Mouse (Mus musculus): ENCODE data around the gene Nrros.

DNA sequence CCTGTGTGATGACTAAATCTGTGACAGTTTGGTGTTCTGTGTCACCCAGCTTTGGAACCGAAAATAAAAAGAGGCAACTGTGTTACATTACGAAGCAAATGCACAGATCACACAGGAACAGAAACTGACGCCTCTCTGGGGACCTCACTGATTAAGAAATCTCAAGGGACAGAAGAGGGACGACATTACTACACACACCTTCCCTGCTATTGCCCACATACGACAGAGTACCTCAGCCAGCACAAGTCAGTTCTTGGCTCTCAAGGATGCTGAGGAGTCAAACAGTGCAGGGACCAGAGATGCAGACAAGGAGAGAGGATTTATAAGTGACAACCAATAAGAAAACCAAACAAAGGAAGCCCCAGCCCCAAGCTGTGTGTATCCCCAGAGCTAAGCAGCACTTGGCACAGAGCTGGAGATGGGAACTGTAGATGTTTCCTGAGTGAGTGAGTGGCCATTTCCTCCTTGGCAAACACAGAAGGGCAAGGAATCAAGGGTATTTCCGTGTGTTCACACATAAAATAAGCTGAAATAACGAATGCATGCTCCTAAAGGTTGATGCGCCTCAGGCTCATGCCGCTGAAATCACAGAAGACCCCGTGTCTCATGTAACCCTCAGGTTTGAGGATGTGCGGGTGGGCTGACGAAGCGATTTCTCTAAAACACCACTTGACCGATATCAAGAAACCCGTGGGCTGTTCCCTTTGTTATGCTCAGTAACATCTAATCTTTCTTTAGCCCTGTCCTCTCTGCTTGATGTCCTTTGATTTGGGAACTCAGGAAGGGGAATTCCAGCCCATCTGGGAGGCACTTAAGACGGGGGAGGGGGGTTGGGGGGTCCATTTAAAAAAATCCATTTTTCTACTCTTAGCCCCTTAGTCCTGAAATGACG is 40.7 kb downstream of the Nrros start:
- TF ChIP-seq CTCF (IDR thresholded peaks at IDR 0.05; ENCODE audit: borderline replicate concordance, extremely low read depth, insufficient read depth, insufficient read length) (no peak), POLR2A (IDR thresholded peaks at IDR 0.05; ENCODE audit: borderline replicate concordance, extremely low read depth, insufficient read depth, insufficient read length, poor library complexity, severe bottlenecking) (no peak)
